Mouse (Mus musculus): ENCODE data around the gene Gcnt3. TPM values are rescaled to one million over a fixed set of nuclear protein-coding genes. Genes with fewer than 3 reads are reported as not detected.

Gene Gcnt3
- total and polyA plus RNA-seq, 2 experiments from 2014 or later: 0.22 TPM; not detected in 1

GRCm38 (mm10) chr9:70080976-70081375, 43.1 kb upstream of the Gcnt3 start:
- no peak for ATAC-seq (ENCODE audit: low FRiP score)
- no peak overlapping the region for H3K27ac ChIP-seq (ENCODE audit: low read depth, low read length)
- peak; percentile 60 for DNase-seq (ENCODE audit: low spot score)
- H3K9ac ChIP-seq (replicated peaks; ENCODE audit: low read length, poor library complexity, severe bottlenecking): no peak overlapping the region
- no peak overlapping the region for H3K4me2 ChIP-seq (ENCODE audit: low read depth, low read length, poor library complexity, severe bottlenecking)
- no peaks in the 10 kb centered on the region for H3K9me3 ChIP-seq (ENCODE audit: low read length)
- no peak overlapping the region for H3K4me3 ChIP-seq (ENCODE audit: low read depth, low read length)
- H3K36me3 ChIP-seq (ENCODE audit: insufficient read depth, low read length): no peaks in the 10 kb centered on the region
- WGBS: 62% methylated on average over 2 of the region's 2 CpGs
- peak; percentile 68 for TF ChIP-seq CTCF (IDR thresholded peaks at IDR 0.05)
- H3K27me3 ChIP-seq (ENCODE audit: insufficient read depth, low read length): no peaks in the 10 kb centered on the region
- no peaks in the 10 kb centered on the region for H3K4me1 ChIP-seq (ENCODE audit: insufficient read depth, low read length)

DNA sequence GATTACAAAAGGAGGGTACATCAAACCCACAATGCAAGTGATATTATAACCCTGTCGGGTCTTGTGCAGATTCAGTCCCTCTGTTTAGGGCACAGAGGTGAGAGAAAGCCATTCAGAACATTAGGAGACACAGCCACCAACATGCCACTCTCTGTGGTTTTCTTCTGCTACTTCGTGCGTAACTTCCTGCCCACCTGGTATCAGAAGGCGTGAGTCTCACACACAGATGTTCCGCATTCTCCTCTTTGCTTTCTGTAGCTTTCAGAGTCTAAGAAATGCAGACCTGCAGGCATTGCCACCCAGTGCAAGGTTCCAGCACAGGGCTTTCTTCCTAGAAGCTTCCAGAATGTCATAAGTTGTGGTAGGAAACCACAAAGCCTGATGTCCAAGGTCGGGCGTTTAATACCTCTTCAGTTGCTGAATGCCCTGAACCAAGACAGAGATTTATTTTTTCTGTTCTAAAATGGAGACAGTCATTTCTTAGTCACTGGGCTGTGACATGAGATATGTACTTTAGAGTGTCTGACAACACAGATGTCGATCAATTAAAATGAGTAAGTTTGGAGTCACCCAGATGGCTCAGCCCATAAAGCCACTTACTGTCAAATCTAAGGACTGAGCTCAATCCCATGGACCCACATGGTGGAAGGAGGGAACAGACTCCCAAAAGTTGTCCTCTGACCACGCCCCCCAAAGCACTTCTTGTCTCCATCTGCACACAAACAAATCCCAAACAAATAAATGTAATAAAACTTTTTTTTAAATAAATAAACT, 42.3 kb upstream of the Gcnt3 start:
- Histone ChIP-seq H3K4me1 (ENCODE audit: insufficient read depth, low read length) (no peaks in the 10 kb centered on the region), H3K36me3 (ENCODE audit: insufficient read depth, low read length) (no peaks in the 10 kb centered on the region), H3K27ac (ENCODE audit: low read depth, low read length) (no peak overlapping the region), H3K27me3 (ENCODE audit: insufficient read depth, low read length) (no peaks in the 10 kb centered on the region), H3K4me2 (ENCODE audit: low read depth, low read length, poor library complexity, severe bottlenecking) (no peak overlapping the region), H3K4me3 (ENCODE audit: low read depth, low read length) (no peak overlapping the region), H3K9me3 (ENCODE audit: low read length) (no peaks in the 10 kb centered on the region), H3K9ac (replicated peaks; ENCODE audit: low read length, poor library complexity, severe bottlenecking) (no peak overlapping the region)
- no peak for TF ChIP-seq CTCF (IDR thresholded peaks at IDR 0.05)
- no peak for DNase-seq (ENCODE audit: low spot score)
- ATAC-seq (ENCODE audit: low FRiP score): no peak
- 90% methylated on average over 9 of the region's 9 CpGs for WGBS

GRCm38 (mm10) chr9:70078034-70078433, 40.1 kb upstream of the Gcnt3 start:
- no peaks in the 10 kb centered on the region for H3K36me3 ChIP-seq (ENCODE audit: insufficient read depth, low read length)
- ATAC-seq (ENCODE audit: low FRiP score): no peak
- H3K4me2 ChIP-seq (ENCODE audit: low read depth, low read length, poor library complexity, severe bottlenecking): no peak overlapping the region
- TF ChIP-seq CTCF (IDR thresholded peaks at IDR 0.05): no peak
- no peak overlapping the region for H3K9ac ChIP-seq (replicated peaks; ENCODE audit: low read length, poor library complexity, severe bottlenecking)
- DNase-seq (ENCODE audit: low spot score): no peak
- no peaks in the 10 kb centered on the region for H3K27me3 ChIP-seq (ENCODE audit: insufficient read depth, low read length)
- H3K9me3 ChIP-seq (ENCODE audit: low read length): no peaks in the 10 kb centered on the region
- H3K4me1 ChIP-seq (ENCODE audit: insufficient read depth, low read length): no peaks in the 10 kb centered on the region
- H3K4me3 ChIP-seq (ENCODE audit: low read depth, low read length): no peak overlapping the region
- H3K27ac ChIP-seq (ENCODE audit: low read depth, low read length): no peak overlapping the region
- 85% methylated on average over 3 of the region's 3 CpGs for WGBS

- Histone ChIP-seq H3K36me3 (ENCODE audit: insufficient read depth, low read length) (no peaks in the 10 kb centered on the region), H3K9ac (replicated peaks; ENCODE audit: low read length, poor library complexity, severe bottlenecking) (no peak overlapping the region), H3K9me3 (ENCODE audit: low read length) (no peaks in the 10 kb centered on the region), H3K4me3 (ENCODE audit: low read depth, low read length) (no peak overlapping the region), H3K27ac (ENCODE audit: low read depth, low read length) (no peak overlapping the region), H3K4me2 (ENCODE audit: low read depth, low read length, poor library complexity, severe bottlenecking) (no peak overlapping the region), H3K27me3 (ENCODE audit: insufficient read depth, low read length) (no peaks in the 10 kb centered on the region), H3K4me1 (ENCODE audit: insufficient read depth, low read length) (no peaks in the 10 kb centered on the region)
- TF ChIP-seq CTCF (IDR thresholded peaks at IDR 0.05): no peak
- WGBS: 55% methylated on average over 7 of the region's 7 CpGs
- DNase-seq (ENCODE audit: low spot score) (no peak), ATAC-seq (ENCODE audit: low FRiP score) (no peak)
Observed at GRCm38 (mm10) chr9:70077170-70077569, 39.3 kb upstream of the Gcnt3 start.

DNA sequence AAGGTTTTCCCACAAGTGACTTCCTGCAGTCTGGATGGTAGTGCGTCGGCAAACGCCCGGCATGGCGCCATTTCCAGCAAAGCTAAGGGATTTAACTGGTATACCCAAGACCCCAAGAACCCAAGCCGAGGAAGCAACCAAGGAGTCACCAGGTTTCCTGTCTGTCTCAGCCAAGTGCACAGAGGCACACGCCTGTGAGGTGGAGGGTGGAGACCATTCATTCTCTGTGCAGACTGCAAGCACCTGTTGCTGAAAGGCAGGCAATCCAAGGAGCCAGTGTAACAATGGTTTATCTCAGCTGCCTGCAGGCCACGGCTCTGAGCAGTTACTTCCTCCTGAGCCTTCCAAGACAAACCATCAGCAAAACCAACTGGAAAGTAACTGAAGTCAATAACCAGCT, 34.5 kb upstream of the Gcnt3 start:
- DNase-seq (ENCODE audit: low spot score): no peak
- H3K27ac ChIP-seq (ENCODE audit: low read depth, low read length): no peak overlapping the region
- no peaks in the 10 kb centered on the region for H3K9me3 ChIP-seq (ENCODE audit: low read length)
- H3K4me1 ChIP-seq (ENCODE audit: insufficient read depth, low read length): no peaks in the 10 kb centered on the region
- no peaks in the 10 kb centered on the region for H3K27me3 ChIP-seq (ENCODE audit: insufficient read depth, low read length)
- no peak overlapping the region for H3K4me3 ChIP-seq (ENCODE audit: low read depth, low read length)
- TF ChIP-seq CTCF (IDR thresholded peaks at IDR 0.05): no peak
- 88% methylated on average over 8 of the region's 8 CpGs for WGBS
- no peak overlapping the region for H3K4me2 ChIP-seq (ENCODE audit: low read depth, low read length, poor library complexity, severe bottlenecking)
- no peak overlapping the region for H3K9ac ChIP-seq (replicated peaks; ENCODE audit: low read length, poor library complexity, severe bottlenecking)
- no peaks in the 10 kb centered on the region for H3K36me3 ChIP-seq (ENCODE audit: insufficient read depth, low read length)
- no peak for ATAC-seq (ENCODE audit: low FRiP score)

- Histone ChIP-seq H3K36me3 (ENCODE audit: insufficient read depth, low read length) (no peaks in the 10 kb centered on the region), H3K9me3 (ENCODE audit: low read length) (no peaks in the 10 kb centered on the region), H3K9ac (replicated peaks; ENCODE audit: low read length, poor library complexity, severe bottlenecking) (no peak overlapping the region), H3K4me3 (ENCODE audit: low read depth, low read length) (no peak overlapping the region), H3K27ac (ENCODE audit: low read depth, low read length) (no peak overlapping the region), H3K4me2 (ENCODE audit: low read depth, low read length, poor library complexity, severe bottlenecking) (no peak overlapping the region), H3K27me3 (ENCODE audit: insufficient read depth, low read length) (no peaks in the 10 kb centered on the region), H3K4me1 (ENCODE audit: insufficient read depth, low read length) (no peaks in the 10 kb centered on the region)
- peak; percentile 33 for DNase-seq (ENCODE audit: low spot score)
- no peak for ATAC-seq (ENCODE audit: low FRiP score)
- no peak for TF ChIP-seq CTCF (IDR thresholded peaks at IDR 0.05)
- 78% methylated on average over 8 of the region's 8 CpGs for WGBS
Observed at GRCm38 (mm10) chr9:70069961-70070435, 32.1 kb upstream of the Gcnt3 start.
